Mouse (Mus musculus) retina, postnatal 7 days (tissue): ENCODE data around the gene Rab37.

Experiments used
- DNase-seq: peaks from one replicate; pipeline ENCODE4 v3.0.0-alpha.2; 2012; ENCODE audit warnings: low read depth, low spot score

Rab37 gene

DNA sequence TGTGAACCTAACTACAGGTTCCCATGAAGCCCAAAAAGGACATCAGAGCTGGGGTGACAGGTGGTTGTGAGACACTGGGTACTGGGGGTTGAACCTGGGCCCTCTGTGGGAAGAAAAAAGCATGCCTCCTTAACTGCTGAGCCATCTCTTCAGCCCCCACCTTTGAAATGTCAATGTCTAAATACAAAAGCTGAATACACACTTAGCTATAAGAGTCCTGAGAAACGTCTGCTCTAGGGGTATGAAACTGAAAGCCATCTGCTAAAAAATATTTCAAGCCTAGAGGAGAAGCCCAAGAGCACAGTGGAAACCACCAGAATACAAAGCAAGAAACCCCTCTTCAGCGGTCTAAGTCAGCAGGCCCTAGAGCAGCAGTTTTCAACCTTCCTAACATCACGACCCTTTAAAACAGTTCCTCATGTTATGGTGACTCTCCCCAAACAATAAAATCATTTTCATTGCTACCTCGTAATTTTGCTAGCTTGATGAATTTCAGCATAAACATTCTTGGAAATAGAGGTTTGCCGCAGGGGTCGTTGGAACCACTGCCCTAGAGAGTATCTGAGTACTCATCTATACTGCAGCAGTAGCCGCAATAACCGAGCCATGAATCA is 40.6 kb downstream of the Rab37 start:
- no peak for DNase-seq

DNA sequence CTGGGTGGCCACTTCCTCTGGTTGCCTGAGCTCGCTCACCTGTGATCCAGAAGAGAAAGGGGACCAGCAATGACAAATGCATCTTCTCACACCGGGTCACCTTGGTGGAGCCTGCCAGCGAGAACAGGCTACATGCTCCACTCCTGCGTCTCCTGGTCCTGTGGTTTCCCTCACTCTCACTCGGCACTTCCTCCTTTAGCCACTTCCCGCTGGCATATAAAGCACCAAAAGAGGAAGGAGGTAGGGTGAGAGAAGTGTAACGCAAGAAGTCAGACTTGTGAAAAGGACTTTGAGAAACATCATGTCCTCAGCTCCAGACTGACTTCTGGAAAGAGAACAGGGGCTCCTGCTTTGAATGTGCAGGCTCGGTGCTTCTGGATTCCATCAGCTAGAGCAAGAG is 42.6 kb downstream of the Rab37 start, which contains the start of gene Cd300lf:
Gene Cd300lf (minus strand): TSS at position 193 of the 400 bp plus-strand sequence.
- no peak for DNase-seq

DNA sequence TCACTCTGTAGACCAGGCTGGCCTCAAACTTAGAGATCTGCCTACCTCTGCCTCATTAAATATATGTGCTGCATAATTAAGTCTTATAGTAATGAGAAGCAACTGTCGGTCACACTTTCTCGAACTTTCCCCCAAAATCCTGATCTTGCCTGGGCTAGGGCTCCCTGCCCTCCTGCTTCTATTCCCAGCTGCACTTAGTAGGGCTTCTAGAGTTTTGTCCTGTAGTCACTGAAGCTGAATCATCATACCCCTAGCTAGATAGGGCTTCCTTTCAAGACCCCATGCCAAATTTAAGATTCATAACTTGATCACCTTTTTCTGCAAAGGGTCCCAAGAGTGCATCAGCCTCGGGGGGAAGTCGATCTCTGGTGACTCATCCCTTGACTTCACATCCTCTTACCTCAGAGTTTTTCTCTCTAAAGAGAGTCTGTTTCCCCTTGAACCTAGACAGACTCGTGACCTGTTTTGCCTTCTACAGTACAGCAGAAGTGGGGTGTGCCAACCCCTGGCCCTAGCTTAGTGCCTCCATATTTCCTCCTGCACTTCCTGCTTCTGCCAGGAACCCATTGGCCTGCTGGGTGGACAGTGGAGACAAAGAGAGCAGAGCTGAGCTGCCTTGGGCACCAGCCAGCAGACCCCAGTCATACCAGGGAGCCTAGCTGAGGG is 47.5 kb downstream of the Rab37 start:
- DNase-seq = no peak

DNA sequence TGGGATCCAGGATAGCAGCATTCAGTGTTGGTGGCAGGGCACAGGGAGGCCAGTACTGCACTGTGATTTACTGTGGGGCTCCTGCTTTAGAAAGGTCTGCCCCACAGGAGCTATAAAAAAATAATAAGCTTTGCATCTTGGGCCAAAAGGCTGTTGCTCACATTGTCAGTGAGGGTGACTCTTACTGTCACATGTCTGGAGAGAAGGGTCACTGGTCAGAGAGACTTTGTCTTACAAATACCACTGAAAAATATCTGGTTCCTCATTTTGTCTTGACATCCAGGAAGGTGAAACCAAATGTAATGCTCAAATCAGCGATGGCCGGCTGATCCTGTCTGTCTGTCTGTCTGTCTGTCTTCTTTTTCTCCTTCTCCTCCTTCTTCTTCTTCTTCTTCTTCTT is 50.7 kb downstream of the Rab37 start:
- DNase-seq = no peak

DNA sequence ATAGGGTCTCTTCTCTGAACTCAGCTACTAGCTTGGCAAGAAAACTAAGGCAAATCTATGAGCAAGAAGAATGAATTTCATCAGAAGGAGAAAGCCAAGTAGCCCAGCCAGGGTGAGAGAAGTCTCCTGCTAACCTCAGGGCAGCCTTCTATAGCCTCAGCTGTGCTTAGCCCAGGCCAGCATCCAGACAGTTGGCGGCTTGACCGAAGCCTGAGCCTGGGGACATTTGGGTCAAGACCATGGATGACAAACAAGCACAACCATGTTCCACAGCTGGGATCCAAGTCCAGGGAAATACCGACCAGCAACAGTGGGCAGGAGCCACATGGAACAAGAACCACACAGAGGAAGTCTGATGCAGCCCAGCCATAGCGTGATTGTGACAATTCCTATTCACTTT is 56.6 kb downstream of the Rab37 start:
- no peak for DNase-seq

DNA sequence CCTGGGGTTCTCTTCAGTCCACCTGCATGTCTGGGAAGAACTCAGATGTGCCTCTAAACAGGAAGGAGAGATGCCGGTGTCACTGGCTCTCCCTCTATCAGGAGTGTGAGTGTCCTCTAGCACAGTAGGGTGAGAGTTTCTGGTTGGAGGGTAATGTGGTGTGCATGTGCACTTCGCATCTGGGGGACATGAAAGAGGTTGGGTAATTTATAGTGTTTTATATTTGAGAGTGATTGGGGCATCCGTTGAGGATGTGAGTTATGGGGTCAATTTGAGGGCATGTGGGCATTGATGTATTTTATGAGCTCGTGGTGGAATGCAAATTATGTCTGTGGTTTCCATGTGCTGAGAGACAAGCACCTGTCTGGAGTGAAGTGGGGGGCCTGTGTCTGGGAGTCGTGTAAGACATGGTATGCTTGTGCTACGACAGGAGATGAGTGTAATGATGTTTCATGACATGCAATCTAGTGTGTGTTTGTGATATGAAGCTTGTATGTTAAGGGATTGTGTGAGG is 59.6 kb downstream of the Rab37 start:
- DNase-seq = no peak

DNA sequence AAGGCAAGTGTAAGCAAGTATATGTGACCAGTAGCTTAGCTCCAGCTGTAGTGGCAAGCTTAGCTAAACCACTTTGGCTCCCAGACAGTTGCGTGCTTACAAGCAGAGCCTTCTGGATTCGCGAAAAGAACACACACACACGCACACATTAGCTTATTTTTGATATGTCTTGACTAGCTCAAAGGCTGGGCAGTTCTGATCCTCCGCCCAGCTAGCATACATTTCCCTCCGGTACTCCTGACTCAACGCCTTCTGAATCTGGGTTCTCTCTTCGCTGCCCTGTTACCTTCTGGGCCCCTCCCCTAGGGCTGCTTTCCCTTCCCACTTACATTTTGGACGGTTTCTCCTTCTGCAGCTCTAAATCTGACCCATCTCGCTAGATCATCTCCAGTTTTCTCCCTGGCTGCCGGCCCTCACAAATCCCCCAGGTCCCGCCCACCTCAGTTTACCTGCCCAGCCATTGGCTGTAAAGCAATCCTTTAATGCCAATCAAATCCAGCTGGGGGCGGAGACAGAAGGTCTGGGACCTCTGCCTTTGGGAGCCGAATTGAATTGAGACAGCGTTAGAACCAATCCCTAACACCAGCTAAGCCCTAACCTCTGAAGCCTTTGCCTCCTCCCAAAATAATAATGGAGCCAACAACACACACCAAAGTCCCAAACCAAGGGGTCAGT is 60.7 kb downstream of the Rab37 start:
- DNase-seq = peak; percentile 69

DNA sequence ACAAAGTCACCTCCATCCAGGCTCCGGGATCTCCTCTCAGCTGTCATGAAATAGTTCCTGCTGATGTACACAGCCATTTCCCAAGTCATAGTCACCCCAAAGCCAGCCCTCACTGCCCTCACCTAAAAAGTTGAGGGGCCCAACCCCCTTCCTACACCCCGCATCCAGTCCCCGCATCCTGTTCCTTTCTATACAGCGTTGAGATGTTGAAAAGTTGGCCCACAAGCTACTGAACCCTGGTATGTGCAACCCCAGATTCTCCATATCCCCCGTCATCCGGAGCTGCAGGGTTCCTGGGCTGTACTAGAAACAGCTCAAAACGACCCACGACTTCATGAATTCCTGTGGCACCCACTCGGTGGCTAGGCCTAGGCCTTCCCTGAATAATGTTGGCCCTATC is 61.9 kb downstream of the Rab37 start:
- DNase-seq = no peak

DNA sequence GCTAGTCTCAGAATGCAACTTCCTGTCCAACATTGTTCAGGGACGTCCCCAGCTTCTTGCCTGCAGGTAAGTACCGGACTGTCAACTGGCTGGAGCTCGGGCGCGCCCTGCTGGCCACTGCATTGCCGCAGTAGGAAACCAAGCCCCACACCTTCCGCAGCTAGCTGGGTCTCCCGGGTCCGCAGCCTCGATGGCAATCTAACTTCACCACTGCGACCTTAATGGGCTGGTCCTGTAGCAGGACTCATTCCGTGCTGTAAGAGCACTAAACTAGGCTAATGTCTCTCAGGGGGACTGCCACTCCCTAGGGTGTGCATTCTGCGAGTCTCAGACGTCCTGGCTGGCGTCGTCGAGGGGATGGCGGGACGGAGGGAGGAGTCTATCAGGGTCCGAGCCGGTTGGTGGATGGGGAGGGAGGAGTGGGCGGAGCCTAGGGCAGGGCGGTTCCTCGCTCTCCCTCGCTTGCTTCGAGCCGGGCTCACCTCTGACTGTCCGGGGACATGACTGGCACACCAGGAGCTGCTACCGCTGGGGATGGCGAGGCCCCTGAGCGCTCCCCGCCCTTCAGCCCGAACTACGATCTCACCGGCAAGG is 62.6 kb downstream of the Rab37 start:
- peak; percentile 47 for DNase-seq

DNA sequence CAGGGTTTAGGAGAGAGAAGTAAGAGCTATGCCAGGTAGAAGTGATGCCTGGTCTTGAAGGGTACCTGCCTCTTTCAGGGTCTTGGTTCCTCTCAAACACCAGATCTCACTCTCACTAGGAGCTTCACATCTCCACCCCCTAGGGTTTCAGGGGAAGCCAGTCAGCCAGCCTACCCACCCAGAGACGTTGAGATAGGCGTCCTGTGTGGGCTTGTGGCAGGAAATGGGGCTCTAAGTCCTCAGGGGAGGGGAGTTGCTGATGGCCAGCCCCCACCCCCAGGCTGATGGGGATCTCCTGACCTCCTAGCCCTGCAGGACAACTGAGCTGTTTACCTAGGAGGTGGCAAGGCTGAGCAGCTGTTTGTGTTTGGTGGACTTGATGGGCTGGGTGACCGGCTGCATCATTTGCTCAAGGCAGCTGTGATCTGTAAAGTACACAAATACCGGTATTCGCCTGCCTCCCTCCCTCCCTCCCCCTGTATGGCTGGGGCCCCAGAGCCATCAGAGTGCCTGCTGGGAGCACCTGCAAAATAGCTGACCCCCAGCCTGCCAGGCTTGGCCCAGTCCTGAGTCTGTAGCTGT is 63.9 kb downstream of the Rab37 start:
- no peak for DNase-seq

DNA sequence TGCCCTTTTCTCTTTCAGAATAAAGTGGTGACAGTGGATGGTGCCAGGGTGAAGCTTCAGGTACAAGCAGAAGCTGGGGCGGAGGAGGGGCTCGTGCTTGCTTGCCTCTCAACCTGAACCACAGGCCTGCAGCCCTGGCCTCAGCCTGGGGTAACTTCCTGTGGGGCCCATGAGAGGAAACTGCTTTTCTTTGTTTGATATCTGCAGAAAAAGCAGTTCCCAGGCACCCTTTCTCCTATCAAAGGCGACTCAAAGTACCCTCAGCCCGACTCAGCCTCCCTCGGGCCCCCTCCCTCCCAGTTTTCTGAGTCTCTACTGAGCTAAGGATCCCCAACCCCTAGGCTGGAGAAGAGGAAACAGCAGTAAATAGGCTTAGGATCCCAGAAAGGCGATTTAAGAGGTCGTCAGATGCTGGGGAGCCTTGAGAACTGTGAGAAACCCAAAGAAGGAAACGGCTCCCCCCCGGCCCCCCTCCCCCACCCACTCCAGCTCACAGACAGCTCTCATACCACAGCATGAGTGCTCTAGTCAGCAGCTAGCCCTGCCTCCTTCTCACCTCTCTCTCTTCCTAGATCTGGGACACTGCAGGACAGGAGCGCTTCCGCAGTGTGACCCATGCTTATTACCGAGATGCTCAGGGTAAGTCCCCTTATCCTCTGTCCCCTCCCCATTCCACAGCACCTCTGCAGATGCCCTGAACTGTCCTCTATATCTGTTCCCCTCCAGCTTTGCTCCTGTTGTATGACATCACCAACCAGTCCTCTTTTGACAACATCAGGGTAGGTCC is 66.9 kb downstream of the Rab37 start:
- no peak for DNase-seq

DNA sequence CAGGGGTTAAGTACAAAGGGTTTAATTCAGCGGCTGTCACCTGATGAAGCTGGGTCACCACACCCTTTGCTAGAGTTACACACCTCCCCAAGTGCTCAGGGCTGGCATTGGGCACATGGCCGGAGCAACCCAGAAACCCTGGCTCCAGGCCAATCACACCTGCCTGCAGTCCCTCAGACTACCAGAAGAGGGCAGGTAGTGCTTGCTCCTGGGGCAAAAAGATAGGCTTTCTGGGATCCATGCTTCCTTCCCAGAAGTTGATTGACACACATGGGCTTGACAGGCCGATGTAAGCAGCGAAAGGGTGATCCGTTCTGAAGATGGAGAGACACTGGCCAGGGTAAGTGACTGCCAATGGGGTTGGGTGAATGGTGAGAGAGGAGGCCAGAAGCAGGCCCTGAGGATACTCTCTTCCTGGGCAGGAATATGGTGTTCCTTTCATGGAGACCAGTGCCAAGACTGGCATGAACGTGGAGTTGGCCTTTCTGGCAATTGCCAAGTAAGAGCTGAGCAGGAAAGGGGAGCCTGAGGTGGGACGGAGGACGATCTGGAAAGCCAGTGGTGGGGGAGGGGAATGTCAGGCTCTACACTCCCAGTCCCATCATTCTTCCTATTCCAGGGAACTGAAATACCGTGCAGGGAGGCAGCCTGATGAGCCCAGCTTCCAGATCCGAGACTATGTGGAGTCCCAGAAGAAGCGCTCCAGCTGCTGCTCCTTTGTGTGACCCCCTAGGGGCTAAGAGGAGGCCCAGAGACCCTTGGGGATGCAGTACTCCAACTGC is 69.0 kb downstream of the Rab37 start:
- no peak for DNase-seq

DNA sequence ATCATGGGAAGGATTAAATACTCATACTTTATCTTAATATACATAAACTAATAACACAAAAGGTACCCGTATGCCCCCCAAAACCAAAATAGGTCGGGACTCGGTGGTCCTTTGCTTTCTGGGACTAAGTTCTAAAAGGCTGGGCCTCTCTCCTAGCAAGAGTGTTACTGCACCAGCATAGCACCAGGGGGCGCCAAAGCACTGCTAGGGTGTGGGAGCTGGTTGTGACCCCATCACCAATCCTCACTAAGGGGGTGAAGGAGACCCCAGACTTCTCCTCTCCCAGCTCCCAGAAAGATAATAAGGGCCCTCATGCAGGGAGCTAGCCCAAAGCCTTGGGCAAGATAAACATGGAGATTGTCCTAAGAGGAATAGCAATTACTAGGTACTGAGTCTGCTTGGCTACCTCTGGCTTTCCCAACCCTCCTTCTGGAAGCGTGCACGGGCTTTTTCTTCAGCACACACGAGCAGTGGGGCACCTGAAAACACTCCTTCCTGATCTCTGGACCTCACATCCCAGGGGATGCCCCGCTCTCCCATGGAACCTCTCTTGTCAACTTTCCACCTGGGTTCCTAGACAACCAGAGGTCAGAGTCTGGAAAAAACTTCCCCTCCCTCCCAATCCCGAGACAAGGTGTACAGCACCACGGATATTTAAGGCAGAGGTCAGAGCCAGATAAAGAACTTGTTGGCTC is 69.8 kb downstream of the Rab37 start:
- peak; percentile 50 for DNase-seq

DNA sequence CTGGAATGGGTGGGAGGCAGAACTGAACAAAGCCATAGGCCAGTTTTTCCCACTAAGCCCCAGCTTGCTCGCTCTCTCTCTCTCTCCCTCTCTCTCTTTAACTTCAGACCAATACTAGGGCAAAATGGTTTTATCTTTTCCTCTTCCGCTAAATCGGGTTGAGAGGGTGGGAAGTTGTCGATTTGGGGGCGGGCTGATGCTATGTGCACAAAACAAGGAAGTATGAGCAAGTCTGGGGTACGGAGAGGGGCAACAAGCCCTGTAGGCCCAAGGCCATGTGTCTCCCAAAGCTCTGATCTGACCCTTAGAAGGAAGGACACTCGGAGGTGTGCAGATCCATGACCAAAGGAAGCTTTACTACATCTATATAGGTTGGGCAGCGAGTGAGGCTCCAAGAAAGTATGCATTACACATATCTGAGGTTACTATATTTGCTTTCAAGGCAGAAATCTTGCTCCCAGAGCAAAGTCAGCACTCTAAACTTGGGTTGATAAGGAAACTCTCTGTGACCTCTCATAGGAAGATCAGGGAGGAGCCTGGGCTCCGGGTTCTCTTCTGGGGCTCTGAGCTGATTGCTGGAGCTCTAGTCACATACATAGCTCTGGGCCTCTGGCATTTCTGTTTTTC is 70.5 kb downstream of the Rab37 start:
- no peak for DNase-seq

DNA sequence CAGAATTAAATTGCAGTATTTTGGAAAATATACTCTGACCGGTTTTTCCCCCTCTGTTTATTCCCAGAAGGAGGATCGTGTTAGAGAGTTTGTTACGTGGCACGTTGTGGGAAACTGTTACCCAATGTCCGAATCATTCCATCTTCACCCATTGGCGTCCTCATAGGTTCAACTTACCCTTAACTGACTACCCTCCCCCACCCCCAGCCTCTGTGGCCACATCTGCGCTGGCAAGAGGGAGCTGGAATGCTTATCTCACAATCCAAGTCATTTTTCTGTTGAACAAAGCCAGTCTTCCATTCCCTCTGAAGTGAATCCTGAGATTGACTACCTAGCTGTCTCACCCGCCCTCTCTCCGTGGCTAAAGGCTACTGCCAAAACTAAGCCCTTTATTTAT is 71.0 kb downstream of the Rab37 start:
- DNase-seq = no peak

DNA sequence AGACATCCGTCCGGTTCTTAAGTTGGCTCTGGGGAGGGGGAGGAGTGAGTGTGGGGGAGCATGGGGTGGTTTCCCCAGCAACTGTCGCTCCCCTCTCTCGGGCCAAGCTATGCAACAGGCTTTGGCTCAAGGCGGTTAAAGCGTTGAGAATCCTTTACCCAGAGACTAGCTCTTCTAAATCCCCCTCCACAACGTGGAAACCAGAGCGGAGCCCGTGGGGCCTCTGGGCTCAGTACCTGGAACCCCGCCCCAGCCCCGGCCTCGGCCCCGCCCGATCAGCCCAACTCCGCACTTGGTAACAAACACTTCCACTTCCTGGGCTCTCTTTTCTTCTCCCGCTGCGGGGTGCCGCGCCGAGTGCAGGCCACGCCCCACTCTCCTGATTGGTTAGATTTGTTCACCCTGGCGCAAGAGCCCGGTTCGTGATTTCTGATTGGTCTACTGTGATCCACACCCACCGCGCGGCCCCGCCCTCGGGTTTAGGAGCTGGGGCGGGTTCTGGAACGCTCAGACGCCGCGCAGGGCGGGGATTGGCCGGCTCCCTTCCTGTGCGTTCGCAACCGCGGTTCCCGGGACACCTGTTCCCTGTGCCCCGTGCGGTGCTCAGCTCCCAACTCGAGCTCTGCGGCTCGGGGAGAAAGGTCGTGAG is 71.7 kb downstream of the Rab37 start, which contains the start of gene Slc9a3r1:
Gene Slc9a3r1 (plus strand): TSS at position 510 of the 649 bp plus-strand sequence.
- peak; percentile 85 for DNase-seq

DNA sequence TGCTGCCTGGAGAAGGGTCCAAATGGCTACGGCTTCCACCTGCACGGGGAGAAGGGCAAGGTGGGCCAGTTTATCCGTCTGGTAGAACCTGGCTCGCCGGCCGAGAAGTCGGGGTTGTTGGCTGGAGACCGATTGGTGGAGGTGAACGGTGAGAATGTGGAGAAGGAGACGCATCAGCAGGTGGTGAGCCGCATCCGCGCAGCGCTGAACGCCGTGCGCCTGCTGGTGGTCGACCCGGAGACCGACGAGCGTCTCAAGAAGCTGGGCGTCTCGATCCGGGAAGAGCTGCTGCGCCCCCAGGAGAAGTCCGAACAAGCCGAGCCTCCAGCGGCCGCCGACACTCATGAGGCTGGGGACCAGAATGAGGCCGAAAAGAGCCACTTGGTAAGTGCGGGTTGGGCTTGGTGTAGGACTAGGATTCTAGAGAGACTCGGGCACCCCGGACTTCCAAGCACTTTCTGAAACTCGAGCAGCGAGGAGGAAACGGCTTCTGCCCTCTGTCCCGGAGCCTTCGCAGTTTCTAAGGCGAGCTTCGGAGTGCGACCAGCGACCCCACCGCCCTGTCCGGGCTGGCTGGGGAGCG is 72.4 kb downstream of the Rab37 start:
- no peak for DNase-seq

DNA sequence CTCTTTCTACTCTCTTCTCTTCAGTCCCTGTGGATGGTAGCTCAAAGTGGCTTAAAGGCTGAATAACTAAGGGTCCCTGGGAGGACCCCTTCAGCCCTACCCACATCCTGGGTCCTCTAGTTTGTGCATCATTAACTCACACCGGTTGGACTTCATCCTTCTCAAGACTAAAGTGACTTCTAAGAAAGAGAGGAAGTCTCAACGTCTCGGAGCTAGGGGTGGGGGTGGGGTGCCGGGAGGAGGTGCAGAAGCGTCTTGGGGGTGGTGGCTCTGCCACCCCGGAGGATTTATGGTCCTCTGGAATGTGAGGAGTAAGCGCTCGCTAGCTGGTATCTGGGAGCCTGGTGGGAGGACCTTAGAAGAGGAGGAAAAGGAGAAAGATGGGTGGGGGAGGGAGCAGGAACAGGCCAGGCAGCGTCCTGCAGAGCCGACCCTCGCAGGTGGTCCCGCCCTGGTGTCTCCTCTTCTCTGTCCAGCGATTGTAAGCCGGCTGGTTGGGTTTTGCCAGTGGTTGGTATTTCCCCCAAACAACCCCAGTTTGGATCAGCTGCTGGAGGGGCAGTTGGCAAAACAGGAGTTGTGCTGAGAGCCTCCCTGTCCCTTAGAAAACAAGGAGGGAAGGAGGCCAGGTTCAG is 73.2 kb downstream of the Rab37 start:
- DNase-seq = no peak
